18 mouse cellular contexts compared by ENCODE assay signal in genomic region chr1:35809341-35809740, GRCm38 (mm10).
"Had no signal": no experiment of that assay in that cellular context is flagged by ENCODE, and none has a peak within 500 bp of the region (broad histone marks: within the 10 kb centered on the region; RNA-seq: fewer than 3 reads in every experiment).

No protein-coding gene starts in this region.

- DNase-seq: liver, postnatal 0 days; lung, adult 2 months; lung, postnatal 14 days; lung, postnatal 36 days; right cerebral cortex, postnatal 14 days; thymus, adult 2 months; thymus, postnatal 25 days; thymus, postnatal 4 days had no signal

- H3K9ac ChIP-seq: liver, embryonic 15.5 days; liver, postnatal 0 days; lung, embryonic 15.5 days; midbrain, embryonic 12.5 days; neural tube, embryonic 12.5 days; stomach, embryonic 15.5 days had no signal

- H3K27me3 ChIP-seq: liver, embryonic 15.5 days; lung, embryonic 15.5 days; midbrain, embryonic 12.5 days; neural tube, embryonic 12.5 days; stomach, embryonic 15.5 days had no signal

- H3K27ac ChIP-seq: liver, embryonic 15.5 days; lung, embryonic 15.5 days; macrophage; midbrain, embryonic 12.5 days; neural tube, embryonic 12.5 days; stomach, embryonic 15.5 days; stomach, postnatal 0 days had no signal

- H3K4me2 ChIP-seq: liver, embryonic 15.5 days; lung, embryonic 15.5 days; midbrain, embryonic 12.5 days; neural tube, embryonic 12.5 days; stomach, embryonic 15.5 days had no signal

- H3K4me1 ChIP-seq: liver, embryonic 15.5 days; stomach, embryonic 15.5 days had no signal

- H3K36me3 ChIP-seq: liver, embryonic 15.5 days; lung, embryonic 15.5 days; midbrain, embryonic 12.5 days; neural tube, embryonic 12.5 days; stomach, embryonic 15.5 days had no signal

- ATAC-seq: liver, postnatal 0 days; lung, postnatal 0 days; midbrain, embryonic 16.5 days had no signal

- H3K4me3 ChIP-seq: liver, embryonic 15.5 days; lung, embryonic 15.5 days; megakaryocyte, embryonic 14.5 days; midbrain, embryonic 12.5 days; neural tube, embryonic 12.5 days; stomach, embryonic 15.5 days had no signal

- H3K9me3 ChIP-seq: liver, embryonic 15.5 days; lung, embryonic 15.5 days; midbrain, embryonic 12.5 days; neural tube, embryonic 12.5 days; stomach, embryonic 15.5 days had no signal
